Mouse (Mus musculus) kidney, adult 18-20 months (tissue): Measurements from ENCODE around the gene Zfp296.

Experiments used
- DNase-seq: peaks from one replicate; pipeline ENCODE4 v3.0.0; 2021

The Zfp296 gene

GRCm38 (mm10) chr7:19609641-19610332 lies 32.7 kb downstream of the Zfp296 start:
- no peak for DNase-seq

- DNase-seq, result no peak
These were observed 33.9 kb downstream of the Zfp296 start for GRCm38 (mm10) chr7:19610969-19611368.

- no peak for DNase-seq
These were observed 38.0 kb downstream of the Zfp296 start for GRCm38 (mm10) chr7:19615036-19615577.

- peak; percentile 79 for DNase-seq
These were observed 42.1 kb downstream of the Zfp296 start for GRCm38 (mm10) chr7:19619004-19619801.

- DNase-seq, result no peak
These were observed 43.7 kb downstream of the Zfp296 start for GRCm38 (mm10) chr7:19620811-19621210.

- DNase-seq, result no peak
These were observed 45.2 kb downstream of the Zfp296 start for GRCm38 (mm10) chr7:19622241-19622640.

- DNase-seq, result no peak
These were observed 46.3 kb downstream of the Zfp296 start for GRCm38 (mm10) chr7:19623433-19623832.

GRCm38 (mm10) chr7:19627721-19628120 lies 50.6 kb downstream of the Zfp296 start:
- no peak for DNase-seq

GRCm38 (mm10) chr7:19628192-19628535 lies 51.1 kb downstream of the Zfp296 start:
- DNase-seq, result no peak

GRCm38 (mm10) chr7:19628536-19629360 lies 51.7 kb downstream of the Zfp296 start:
- DNase-seq, result peak; percentile 97

GRCm38 (mm10) chr7:19629361-19629734 lies 52.3 kb downstream of the Zfp296 start, which contains the start of gene Relb:
Gene Relb (minus strand): TSS chr7:19629438.
- peak; percentile 88 for DNase-seq
